Mouse (Mus musculus) G1E (cell line): ENCODE data around the gene Ccdc189.

ENCODE experiments used
- CTCF ChIP-seq: IDR thresholded peaks from 2 replicates; pipeline ENCODE4 v1.5.1; 2012; ENCODE audit warnings: low read depth, low read length, inconsistent platforms, mixed read lengths
- GATA1 ChIP-seq: IDR thresholded peaks from 2 replicates; pipeline ENCODE4 v1.6.1; 2012; ENCODE audit warnings: borderline replicate concordance, low read length, inconsistent platforms, mixed read lengths
- POLR2AphosphoS5 ChIP-seq: IDR thresholded peaks from 2 replicates; pipeline ENCODE4 v1.6.1; 2012; ENCODE audit warnings: low read depth, low read length, inconsistent platforms; ENCODE audit not compliant: insufficient replicate concordance
- TAL1 ChIP-seq: conservative IDR thresholded peaks from 2 replicates; pipeline ENCODE4 v1.6.1; 2012; ENCODE audit warnings: low read depth, low read length, inconsistent platforms, mixed read lengths

GRCm38 (mm10) chr7:127626471-127626870, 38.1 kb upstream of the Ccdc189 start:
- TF ChIP-seq GATA1 (no peak), CTCF (no peak), POLR2AphosphoS5 (no peak), TAL1 (peak; percentile 87)
